Mouse (Mus musculus) mammary gland, adult 2 months (tissue): ENCODE results near the gene Bivm. TPM values are rescaled to one million over a fixed set of nuclear protein-coding genes. Genes with fewer than 3 reads are reported as not detected.

Source experiments
- polyA plus RNA-seq: library from polyadenylated mRNA; depleted of rRNA; stranded (reverse); fragments of >200 nt; gene quantifications from 2 replicates; pipeline ENCODE4 v1.2.3, GENCODE M21; 2012; ENCODE audit warnings: low replicate concordance; rRNA removed

Bivm gene
- 4.8 and 7.1 TPM in 2 replicates for polyA plus RNA-seq

DNA sequence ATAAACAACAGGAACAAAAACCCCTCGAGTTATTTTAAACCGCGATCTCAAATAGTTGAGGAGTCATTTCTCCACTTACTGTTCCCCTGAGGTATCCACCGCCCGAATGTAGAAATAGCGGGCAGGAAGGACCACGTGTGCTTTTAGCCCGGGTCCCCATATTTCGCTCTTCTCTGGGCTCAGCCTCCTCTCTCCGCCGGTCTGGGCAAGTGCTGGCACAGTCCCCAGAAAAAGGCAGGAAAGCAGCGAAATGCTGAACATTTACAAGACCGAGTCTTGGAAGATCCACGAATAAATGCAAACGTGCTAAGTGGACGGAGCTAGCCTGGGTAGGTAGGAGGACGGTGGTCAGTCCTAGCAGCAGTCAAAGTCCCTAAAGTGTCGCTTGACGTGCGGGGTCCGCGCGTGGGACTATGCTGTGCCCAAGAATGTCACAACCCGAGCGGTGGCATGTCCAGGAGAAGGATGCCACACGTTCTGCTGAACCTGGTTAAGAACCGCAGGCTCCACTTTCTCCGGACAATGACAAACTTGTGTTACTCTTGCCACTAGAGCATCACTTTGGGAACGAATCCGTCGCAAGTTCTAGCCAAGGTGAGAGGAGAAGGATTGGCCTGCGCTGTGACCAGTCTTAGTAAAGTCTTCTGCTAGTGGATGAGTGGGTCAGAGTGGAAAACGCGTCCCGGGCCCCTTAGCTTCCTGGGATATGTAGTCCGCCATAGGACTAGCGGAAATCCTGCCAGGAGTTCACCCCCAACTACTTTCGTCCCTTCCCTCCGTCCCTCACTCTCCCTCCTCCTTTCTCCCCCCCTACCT lies at the start of gene Bivm, which contains the start of gene Kdelc1:
Gene Bivm (plus strand): TSS at position 719 of the 816 bp plus-strand sequence.
Gene Kdelc1 (minus strand): TSS at position 570 of the 816 bp plus-strand sequence.

DNA sequence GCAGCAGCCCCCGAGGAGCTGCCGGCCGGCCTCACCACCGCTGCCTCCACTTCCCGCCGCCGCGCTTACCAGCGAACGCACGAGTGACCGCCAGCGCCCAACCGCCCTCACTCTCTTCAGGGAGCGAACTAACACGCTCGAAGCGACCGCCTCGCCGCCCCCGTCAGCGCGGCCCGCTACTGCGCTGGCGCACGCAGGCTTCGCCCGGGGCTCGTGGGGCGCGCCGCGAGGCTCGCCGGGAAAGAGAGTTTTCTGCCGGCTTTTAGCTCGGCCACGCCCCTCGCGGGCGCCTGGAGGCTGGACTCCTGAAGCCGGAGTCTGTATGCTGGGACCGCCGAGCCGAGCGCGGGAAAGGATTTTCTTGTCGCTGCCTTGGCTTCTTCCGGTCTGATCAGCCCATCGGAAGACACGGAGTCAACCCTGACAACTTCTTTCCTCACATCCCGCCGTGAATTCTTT lies 16.5 kb upstream of the Bivm start, which contains the start of gene Tex30:
Gene Tex30 (minus strand): TSS at position 183 of the 459 bp plus-strand sequence.

DNA sequence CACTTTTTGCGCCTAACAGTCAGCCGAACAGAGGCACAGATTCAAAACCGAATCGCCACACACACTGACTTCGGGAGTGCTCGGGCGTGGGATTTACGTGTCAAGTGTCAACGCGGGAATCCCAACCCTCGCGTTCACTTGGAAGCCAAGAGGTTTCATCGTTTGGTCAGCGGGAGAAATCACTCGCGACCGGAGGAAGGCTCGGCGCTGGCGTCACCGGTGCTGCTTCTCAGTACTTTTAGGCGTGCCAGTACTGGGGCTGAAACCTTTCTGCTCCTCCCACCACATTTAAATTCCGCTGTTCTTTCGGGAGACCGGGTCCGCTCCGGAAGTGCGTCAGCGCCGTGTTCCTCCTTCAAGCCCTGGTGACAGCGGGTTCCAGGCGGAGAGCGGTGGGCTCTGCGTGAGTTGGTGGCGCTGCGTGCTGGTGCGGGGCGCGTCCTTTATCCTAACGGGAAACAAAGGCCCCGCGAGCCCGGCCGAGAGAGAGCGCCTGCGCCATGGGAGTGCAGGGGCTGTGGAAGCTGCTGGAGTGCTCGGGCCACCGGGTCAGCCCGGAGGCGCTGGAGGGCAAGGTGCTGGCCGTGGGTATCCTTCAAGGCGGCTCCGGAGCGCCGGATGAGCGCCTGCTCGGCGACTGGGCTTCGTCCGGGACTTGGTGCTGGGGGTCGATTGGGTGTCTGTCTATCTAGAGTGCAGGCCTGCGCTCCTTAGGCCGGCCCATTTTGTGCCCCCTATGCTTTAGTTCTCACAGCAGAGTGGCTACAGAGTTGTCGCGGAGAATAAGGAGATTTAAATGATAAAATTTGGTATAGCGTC lies 29.0 kb downstream of the Bivm start, which contains the start of gene Ercc5:
Gene Ercc5 (plus strand): TSS at position 182 of the 819 bp plus-strand sequence.

Other genes with a start within 250 kb of the Bivm start
- 5.3 and 10.9 TPM in 2 replicates for gene Tpp2, start 185.3 kb upstream of the Bivm start, polyA plus RNA-seq
- gene Mettl21c, start 98.9 kb upstream of the Bivm start, polyA plus RNA-seq: 5.8 TPM in 1 of 2 replicates, not detected in the other
- gene Gm8251, start 57.0 kb upstream of the Bivm start, polyA plus RNA-seq: not detected in 2 replicates
- gene Tex30, start 16.5 kb upstream of the Bivm start, polyA plus RNA-seq: 2.7 and 4.6 TPM in 2 replicates
- 10.1 and 12.2 TPM in 2 replicates for gene Kdelc1, start 149 bp upstream of the Bivm start, polyA plus RNA-seq
- gene Ercc5, start 28.8 kb downstream of the Bivm start, polyA plus RNA-seq: 3.5 and 5.0 TPM in 2 replicates
- gene Mettl21e, start 100.0 kb downstream of the Bivm start, polyA plus RNA-seq: 0.20 TPM in 1 of 2 replicates, not detected in the other